Mouse (Mus musculus) A20 (cell line): ENCODE data around the gene Ackr4.
A peak's percentile ranks its signal among the peaks of the same experiment; 100 is the strongest.

Experiments
- DNase-seq: peaks from one replicate; pipeline ENCODE4 v3.0.0-alpha.2; 2011; ENCODE audit warnings: low read depth, low spot score

The Ackr4 gene

DNA sequence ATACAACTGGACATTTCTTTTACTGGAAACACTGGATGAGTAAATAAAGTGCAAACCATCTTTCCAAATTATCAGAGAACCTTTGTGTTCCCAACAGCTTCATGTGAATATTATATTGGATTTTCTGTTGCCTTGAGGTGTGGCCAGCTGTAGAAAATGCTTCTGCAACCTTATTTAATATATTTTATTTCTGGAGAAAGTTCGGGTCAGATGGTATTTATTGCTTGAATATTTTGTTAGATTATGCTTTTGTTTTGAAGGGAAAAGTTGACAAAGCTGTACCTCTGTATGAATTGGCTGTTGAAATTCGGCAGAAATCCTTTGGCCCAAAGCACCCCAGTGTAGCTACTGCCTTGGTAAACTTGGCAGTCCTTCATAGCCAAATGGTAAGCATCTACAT lies 86.4 kb downstream of the Ackr4 start, which contains the start of gene Gm28305:
Gene Gm28305 (plus strand): TSS at position 301 of the 400 bp plus-strand sequence.
- DNase-seq = no peak

DNA sequence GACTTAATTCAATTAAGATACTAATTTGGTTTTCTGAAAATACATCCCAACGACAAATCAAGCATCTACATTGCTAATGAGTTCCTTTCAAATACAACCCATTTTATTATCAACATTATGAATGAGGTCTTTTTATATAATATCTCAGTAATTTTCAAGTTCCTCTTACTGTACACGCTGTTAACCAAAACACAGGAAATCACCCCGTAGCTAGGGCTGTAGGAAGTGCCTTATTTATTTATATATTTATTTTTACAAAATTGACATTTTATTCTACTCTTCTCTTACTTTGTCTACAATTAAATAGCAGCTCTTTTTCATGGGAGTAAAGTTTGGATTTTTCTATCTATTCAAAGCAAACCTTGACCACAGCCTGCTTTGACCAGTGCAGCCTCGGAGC lies 87.0 kb downstream of the Ackr4 start:
- no peak for DNase-seq

DNA sequence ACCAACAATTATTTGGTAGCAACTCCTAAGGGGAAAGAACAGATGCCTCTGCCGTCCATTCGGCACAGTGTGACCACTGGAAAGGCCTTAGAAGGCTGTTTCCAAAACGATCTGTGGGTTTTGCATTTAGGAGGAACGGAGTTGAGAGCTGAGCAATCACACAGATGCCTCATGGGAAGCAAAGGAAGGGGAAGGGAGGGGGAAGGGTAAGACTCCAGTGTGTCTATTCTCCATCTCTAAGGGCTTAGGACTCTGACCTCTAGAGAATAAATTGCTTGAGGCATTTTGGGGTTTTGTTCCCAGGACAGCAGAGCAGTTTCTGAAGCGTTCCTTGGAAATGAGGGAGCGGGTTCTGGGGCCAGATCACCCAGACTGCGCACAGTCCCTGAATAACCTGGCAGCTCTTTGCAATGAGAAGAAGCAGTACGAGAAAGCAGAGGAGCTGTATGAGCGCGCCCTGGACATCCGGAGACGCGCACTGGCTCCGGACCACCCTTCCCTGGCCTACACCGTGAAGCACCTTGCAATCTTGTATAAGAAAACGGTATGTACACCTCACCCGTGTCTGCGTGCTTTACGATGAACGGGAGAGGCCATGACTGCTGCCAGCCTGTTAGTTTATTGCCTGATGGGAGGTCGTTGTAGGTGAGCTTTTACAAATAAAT lies 87.6 kb downstream of the Ackr4 start:
- no peak for DNase-seq

DNA sequence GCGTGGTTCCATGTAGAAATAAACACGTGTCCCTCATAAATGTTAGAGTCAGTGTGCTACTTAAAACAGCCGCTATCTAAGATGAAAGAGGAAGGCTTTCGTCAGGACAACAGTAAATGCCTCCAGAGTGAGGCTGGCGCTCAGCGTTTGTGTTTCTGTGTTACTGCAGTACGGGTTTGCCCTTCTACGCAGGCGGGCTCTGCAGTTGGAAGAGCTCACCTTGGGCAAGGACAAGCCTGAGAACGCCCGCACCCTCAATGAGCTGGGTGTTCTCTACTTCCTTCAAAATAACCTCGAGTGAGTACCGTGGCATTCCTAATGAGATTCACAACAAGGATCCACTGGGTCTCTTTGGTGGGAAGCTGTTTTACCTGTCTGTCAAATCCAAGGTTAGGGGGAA lies 88.5 kb downstream of the Ackr4 start:
- DNase-seq = no peak

DNA sequence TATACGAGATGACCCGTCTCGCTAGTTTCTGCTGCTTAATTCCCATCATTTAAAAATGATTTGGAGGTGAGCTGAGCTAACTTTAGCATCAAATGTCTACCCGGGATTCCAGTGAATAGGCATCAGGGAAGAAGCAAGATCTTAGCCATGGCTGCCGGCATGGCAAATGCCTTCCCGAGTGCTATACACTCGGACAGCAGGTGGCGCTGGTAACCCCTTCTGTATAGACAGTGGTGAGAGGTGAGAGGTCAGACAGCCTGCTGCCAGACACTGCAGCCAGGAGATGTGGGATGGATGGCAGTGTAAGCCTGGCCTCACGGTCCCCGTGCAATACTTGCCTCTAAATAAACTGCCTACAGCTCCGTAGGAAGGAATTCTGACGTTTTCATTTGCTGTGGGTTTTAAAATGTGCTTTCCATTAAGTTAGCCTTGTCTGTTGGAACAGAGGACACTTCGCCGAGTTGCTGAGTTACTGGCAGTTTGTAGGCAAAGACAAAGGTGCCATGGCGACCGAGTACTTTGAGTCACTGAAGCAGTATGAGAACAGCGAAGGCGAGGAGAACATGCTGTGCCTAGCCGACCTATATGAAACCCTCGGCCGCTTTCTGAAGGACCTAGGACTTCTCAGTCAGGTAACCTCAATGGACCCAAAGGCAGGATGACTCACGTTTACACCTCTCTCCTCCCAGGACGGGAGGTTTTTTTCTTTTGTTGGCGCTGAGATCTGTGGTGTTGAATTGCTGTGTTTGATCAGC lies 91.3 kb downstream of the Ackr4 start:
- peak; percentile 70 for DNase-seq

DNA sequence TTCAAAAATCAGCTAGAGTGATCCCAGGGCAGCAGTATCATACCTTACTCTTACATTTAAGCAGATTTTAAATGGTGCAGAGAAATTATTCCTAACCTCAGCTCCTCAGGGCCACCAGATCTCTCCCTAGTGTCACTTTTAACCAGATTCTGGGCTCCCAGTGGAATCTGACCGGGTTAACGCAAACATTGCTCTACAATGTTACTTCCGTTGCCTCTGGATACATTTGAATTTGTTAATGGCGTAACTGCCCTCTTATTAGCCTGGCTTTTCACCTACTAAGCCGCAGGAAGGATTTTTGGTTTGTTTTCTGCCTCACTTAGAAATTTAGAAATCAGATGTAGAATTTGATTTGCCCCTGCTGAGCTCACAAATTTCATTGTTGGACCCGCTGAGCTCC lies 92.0 kb downstream of the Ackr4 start:
- no peak for DNase-seq

DNA sequence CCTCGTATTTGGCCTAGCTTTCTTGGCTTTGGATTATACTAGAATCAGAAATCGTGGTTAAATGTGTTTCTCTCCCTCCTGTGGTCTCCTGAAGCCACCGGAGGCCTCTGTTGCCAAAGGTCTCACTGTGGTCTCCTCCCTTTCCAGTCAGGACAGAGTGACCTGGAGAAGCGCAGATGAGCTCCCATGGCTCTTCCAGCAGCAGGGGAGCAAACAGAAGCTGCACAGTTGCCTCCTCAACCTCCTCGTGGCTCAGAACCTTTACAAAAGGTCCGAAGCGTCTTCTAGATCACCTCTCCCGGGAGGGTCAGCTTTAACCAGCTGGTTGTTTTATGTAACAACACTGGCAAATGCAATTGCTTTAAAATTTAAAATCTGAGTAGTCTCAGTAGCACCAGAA lies 92.5 kb downstream of the Ackr4 start:
- DNase-seq = no peak
